Mouse (Mus musculus) stomach, embryonic 14.5 days (tissue): ENCODE measurements at regions not wholly inside any gene's neighbourhood (a gene's known extent, or its start where the extent isn't known, plus 50 kb on each side); places are given as distances from the start of the nearest gene placed in this dataset.

Source experiments
- ATAC-seq: fragments of 200-750 bp; cut with Nextera tagmentation; 2 replicates; pipeline ENCODE4 v1.8.0; 2017; ENCODE audit warnings: low read depth, moderate TSS enrichment; ENCODE audit not compliant: insufficient number of reproducible peaks, insufficient read depth, low FRiP score
- H3K27ac ChIP-seq: fragments of 300-500 bp; sonication (generic); 2 replicates; pipeline ENCODE4 v1.5.1; 2014; ENCODE audit warnings: mild to moderate bottlenecking, low read length, moderate library complexity, mixed read lengths
- H3K27me3 ChIP-seq: fragments of 300-500 bp; sonication (generic); 2 replicates; pipeline ENCODE4 v1.6.1; 2014; ENCODE audit warnings: low read length, control low read depth, mixed read lengths; ENCODE audit not compliant: control insufficient read depth, insufficient read depth
- H3K36me3 ChIP-seq: fragments of 300-500 bp; sonication (generic); 2 replicates; pipeline ENCODE4 v1.6.1; 2014; ENCODE audit warnings: mild to moderate bottlenecking, control low read depth, low read length, moderate library complexity, mixed read lengths; ENCODE audit not compliant: control insufficient read depth, insufficient read depth
- H3K4me1 ChIP-seq: fragments of 300-500 bp; sonication (generic); 2 replicates; pipeline ENCODE4 v1.6.1; 2014; ENCODE audit warnings: low read length, control low read depth, mixed read lengths; ENCODE audit not compliant: control insufficient read depth, insufficient read depth
- H3K4me2 ChIP-seq: fragments of 300-500 bp; sonication (generic); replicated peaks from 2 replicates; pipeline ENCODE4 v1.6.1; 2014; ENCODE audit warnings: low read depth, low read length, control low read depth
- H3K4me3 ChIP-seq: fragments of 300-500 bp; sonication (generic); 2 replicates; pipeline ENCODE4 v1.5.1; 2014; ENCODE audit warnings: low read depth, low read length, control low read depth
- H3K9ac ChIP-seq: fragments of 300-500 bp; sonication (generic); replicated peaks from 2 replicates; pipeline ENCODE4 v1.6.1; 2014; ENCODE audit warnings: low read depth, mild to moderate bottlenecking, control low read depth, low read length, moderate library complexity, mixed read lengths
- H3K9me3 ChIP-seq: fragments of 300-500 bp; sonication (generic); 2 replicates; pipeline ENCODE4 v1.6.1; 2016; ENCODE audit warnings: low read depth, low read length, control low read depth; ENCODE audit not compliant: control insufficient read depth
- WGBS: fragments of 180-500 bp; shearing (Covaris S2); extraction: QIAGEN DNeasy Blood & Tissue Kit; methylation state at CpG from one replicate; pipeline ENCODE4 v1.1.7; 2014; 5-methylcytosine and 5-hydroxymethylcytosine counted together

DNA sequence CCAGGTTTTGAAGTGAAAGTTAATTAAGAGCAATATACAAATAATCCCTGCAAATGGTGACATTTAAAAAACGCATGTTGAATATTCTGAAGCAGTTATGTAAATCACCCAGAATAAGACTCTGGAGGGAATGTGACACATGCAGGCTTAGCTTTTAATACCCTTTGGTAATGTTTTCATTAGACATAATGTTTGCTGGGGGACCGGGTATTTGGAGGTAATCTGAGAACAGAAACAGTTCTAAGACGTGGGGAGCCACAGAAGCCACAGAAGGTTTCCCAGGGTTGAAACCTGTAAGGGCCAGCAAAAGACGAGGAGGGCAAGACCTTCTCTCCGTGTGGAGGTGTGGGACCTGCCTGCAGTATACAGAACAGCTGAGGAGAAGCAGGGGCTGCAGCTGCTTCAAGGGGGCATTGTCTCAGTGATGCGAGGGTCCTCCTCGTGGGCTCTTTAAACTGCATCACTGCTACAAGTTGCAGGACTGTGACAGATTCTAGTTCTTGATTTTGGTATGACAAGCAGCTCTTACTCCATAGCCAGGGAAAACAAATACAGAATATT is 184.9 kb downstream of the Brms1l start:
- no peak overlapping the region for H3K27ac ChIP-seq
- 20% methylated on average over 7 of the region's 7 CpGs for WGBS
- no peaks in the 10 kb centered on the region for H3K36me3 ChIP-seq
- no peak for ATAC-seq
- no peak overlapping the region for H3K4me3 ChIP-seq
- H3K9ac ChIP-seq = no peak overlapping the region
- no peaks in the 10 kb centered on the region for H3K27me3 ChIP-seq
- H3K4me1 ChIP-seq = no peaks in the 10 kb centered on the region
- no peaks in the 10 kb centered on the region for H3K9me3 ChIP-seq
- H3K4me2 ChIP-seq = no peak overlapping the region

DNA sequence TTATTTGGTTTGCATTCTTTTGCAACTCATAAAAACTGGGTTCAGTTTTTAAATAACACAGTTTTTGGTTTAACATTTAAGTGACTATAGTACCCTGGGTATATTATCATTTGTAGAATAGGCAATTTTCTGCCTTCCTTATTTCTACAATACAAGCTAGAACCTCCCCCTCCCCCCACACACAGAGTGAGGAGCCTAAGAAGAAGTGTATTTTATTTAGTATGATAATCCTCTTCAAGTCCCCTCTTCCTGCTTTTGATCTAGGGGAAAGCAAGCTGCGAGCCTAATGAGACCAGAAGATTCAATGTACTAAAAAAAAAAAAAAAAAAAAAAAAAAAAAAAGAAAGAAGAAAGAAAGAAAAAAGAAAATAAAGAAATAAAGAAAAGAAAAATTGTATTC is 184.4 kb downstream of the Brms1l start:
- Histone ChIP-seq H3K36me3 (no peaks in the 10 kb centered on the region), H3K27ac (no peak overlapping the region), H3K9ac (no peak overlapping the region), H3K4me3 (no peak overlapping the region), H3K27me3 (no peaks in the 10 kb centered on the region), H3K4me1 (no peaks in the 10 kb centered on the region), H3K9me3 (no peaks in the 10 kb centered on the region), H3K4me2 (no peak overlapping the region)
- WGBS = 29% methylated on average over 1 of the region's 1 CpGs
- ATAC-seq = no peak

DNA sequence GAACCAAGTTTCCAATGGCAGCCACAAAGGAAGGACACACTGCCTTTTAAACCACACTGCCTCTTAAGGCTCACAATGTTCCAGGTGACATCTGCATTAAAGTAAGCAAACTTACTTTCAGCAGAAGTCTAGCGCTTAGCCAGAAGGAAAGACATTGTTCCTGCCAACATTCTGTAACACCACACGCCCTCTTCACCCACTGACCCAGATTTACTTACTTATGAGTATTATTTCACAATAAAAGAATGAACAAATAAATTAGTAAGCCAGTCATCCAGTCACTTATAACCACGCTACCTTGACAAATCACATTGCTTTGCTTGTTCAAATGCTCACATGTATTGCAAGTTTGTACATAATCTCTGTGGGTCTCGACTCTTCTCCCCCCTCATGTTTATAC is 173.9 kb downstream of the Brms1l start:
- Histone ChIP-seq H3K27me3 (no peaks in the 10 kb centered on the region), H3K9me3 (no peaks in the 10 kb centered on the region), H3K9ac (no peak overlapping the region), H3K4me2 (no peak overlapping the region), H3K36me3 (no peaks in the 10 kb centered on the region), H3K27ac (no peak overlapping the region), H3K4me1 (no peaks in the 10 kb centered on the region), H3K4me3 (no peak overlapping the region)
- no peak for ATAC-seq
- 68% methylated on average over 4 of the region's 4 CpGs for WGBS

DNA sequence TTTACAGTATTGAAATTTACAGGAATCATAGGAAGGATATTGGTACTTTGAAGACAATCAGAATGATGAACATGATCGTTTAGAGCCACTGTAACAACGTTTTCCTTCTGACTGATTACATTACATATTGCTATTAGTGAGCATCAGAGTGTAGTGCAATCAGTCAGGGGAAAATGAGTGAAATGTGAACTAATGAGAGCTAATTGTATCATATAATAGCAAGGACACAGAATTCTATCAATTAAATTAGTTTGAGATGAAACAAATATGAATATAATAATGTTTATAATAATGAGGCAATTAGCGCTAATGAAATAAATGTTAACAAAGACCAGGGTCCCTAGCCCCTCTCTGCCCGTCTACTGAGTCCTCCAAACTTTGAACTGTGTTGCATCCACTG is 169.7 kb downstream of the Brms1l start:
- Histone ChIP-seq H3K9ac (no peak overlapping the region), H3K36me3 (no peaks in the 10 kb centered on the region), H3K27ac (no peak overlapping the region), H3K4me1 (no peaks in the 10 kb centered on the region), H3K4me3 (no peak overlapping the region), H3K9me3 (no peaks in the 10 kb centered on the region), H3K4me2 (no peak overlapping the region), H3K27me3 (no peaks in the 10 kb centered on the region)
- WGBS = 79% methylated on average over 4 of the region's 4 CpGs
- ATAC-seq = no peak

DNA sequence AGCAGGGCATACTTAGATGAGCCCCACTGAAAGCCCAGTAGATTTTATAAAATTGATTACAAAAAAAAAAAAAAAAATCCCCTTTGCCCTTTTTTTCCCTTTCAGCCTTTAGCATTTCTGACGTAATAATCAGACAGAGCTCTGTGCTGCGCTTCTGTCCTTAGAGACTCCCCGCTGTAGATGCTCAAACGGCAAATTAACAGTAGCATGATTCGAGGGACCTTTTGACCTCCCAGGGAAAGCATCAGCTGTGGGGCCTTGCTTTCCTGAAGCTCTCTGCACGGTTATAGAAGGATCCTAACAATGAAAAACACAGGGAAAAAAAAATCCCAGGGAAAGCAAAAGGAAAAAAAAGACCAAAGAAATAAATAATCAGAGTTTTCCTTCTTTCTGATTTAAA is 169.2 kb downstream of the Brms1l start:
- H3K36me3 ChIP-seq = no peaks in the 10 kb centered on the region
- H3K4me1 ChIP-seq = no peaks in the 10 kb centered on the region
- no peak overlapping the region for H3K9ac ChIP-seq
- no peak for ATAC-seq
- no peak overlapping the region for H3K4me3 ChIP-seq
- H3K4me2 ChIP-seq = no peak overlapping the region
- H3K27me3 ChIP-seq = no peaks in the 10 kb centered on the region
- H3K9me3 ChIP-seq = no peaks in the 10 kb centered on the region
- no peak overlapping the region for H3K27ac ChIP-seq
- WGBS = 43% methylated on average over 6 of the region's 6 CpGs

DNA sequence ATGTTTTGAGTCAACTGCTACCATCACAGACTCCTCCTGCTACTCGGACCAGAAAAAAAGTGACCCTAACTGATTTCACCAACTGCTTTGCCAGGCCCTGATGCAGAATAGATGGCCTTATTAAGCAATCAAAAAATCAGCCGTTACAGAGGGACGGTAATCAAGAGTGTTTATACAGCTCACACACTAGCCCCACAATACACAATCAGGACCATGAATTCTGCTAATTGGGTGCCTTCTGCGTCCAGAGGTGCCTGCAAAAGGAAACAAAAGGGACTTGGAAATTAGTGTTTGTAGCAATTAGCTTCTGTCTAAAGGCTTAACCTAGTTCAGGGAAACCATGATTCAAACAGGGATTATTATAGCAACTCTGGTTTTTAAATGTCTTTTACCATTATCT is 168.4 kb downstream of the Brms1l start:
- no peak overlapping the region for H3K27ac ChIP-seq
- WGBS = 49% methylated on average over 4 of the region's 4 CpGs
- no peaks in the 10 kb centered on the region for H3K36me3 ChIP-seq
- ATAC-seq = no peak
- no peak overlapping the region for H3K4me3 ChIP-seq
- H3K4me2 ChIP-seq = no peak overlapping the region
- H3K9me3 ChIP-seq = no peaks in the 10 kb centered on the region
- no peaks in the 10 kb centered on the region for H3K27me3 ChIP-seq
- H3K4me1 ChIP-seq = no peaks in the 10 kb centered on the region
- no peak overlapping the region for H3K9ac ChIP-seq

DNA sequence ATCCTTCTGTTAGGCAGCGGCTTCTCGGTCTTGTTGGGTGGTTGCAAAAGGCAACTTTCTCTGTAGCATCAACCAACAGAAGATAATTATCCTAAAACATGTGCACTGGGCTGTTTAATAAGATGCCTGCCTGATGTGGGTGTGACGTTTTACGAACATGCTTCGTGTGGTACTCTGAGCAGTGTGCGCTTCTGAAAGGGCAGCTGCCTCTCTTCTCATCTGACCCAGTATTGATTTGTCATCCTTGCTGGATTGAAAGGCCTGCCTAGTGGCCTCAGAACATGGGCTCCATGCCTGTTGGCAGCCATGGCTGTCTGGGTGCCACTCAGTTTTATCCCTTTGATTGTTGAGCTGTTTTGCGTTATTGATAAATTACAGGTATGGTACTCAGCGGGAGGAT is 167.4 kb downstream of the Brms1l start:
- Histone ChIP-seq H3K27me3 (no peaks in the 10 kb centered on the region), H3K4me3 (no peak overlapping the region), H3K4me2 (no peak overlapping the region), H3K36me3 (no peaks in the 10 kb centered on the region), H3K27ac (no peak overlapping the region), H3K9me3 (no peaks in the 10 kb centered on the region), H3K9ac (no peak overlapping the region), H3K4me1 (no peaks in the 10 kb centered on the region)
- ATAC-seq = no peak
- 82% methylated on average over 8 of the region's 8 CpGs for WGBS

DNA sequence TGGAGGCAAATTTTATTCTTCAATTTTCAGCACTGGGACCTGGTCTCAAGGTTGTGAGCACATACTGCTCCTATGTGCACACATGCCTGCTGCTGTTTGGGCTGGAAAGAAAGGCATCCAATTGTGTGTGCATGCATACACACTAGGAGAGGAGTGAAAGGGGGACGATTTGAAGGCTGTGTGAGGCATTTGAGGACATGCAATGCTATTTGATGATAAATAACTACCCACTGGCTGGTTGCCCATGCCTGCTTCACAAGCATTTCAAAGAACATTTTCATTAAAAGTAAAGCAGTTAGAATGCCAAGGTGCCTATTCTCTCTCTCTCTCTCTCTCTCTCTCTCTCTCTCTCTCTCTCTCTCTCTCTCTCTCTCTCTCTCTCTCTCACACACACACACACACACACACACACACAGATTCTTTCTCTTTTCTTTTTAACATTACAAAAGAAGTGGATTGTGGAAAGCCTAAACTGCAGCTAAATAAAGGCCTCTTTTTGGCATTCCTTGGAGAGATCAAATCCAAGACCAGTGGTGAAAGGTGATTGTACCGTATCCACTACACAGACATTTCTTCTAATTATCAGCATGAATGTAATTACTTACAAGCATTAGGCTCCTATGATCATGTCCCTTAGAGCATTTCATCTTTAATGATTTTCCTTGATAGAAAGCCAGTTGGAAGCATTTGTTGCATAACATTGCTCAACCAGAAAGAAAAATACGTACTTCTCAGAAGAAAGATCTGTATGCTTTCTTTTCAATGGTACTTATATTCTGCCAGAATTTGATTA is 160.7 kb downstream of the Brms1l start:
- Histone ChIP-seq H3K9ac (no peak overlapping the region), H3K27ac (no peak overlapping the region), H3K27me3 (no peaks in the 10 kb centered on the region), H3K4me1 (no peaks in the 10 kb centered on the region), H3K9me3 (no peaks in the 10 kb centered on the region), H3K4me2 (no peak overlapping the region), H3K4me3 (no peak overlapping the region), H3K36me3 (no peaks in the 10 kb centered on the region)
- 75% methylated on average over 3 of the region's 3 CpGs for WGBS
- no peak for ATAC-seq
